Mouse (Mus musculus) myocyte (in vitro differentiated cells): ENCODE data around the gene Rnf157. TPM values are rescaled to one million over a fixed set of nuclear protein-coding genes. Genes with fewer than 3 reads are reported as not detected.

Experiments
- H3K27me3 ChIP-seq: one replicate; pipeline ENCODE4 v1.6.1; 2011; ENCODE audit not compliant: control insufficient read depth, insufficient read depth, insufficient read length
- H3K36me3 ChIP-seq: one replicate; pipeline ENCODE4 v1.6.1; 2011; ENCODE audit not compliant: control insufficient read depth, insufficient read depth
- H3K4me2 ChIP-seq: one replicate; pipeline ENCODE4 v1.6.1; 2011; ENCODE audit warnings: low read depth, control low read depth
- H3K4me3 ChIP-seq: one replicate; pipeline ENCODE4 v1.5.1; 2011; ENCODE audit warnings: mild to moderate bottlenecking, control low read depth, moderate library complexity
- H3K79me2 ChIP-seq: one replicate; pipeline ENCODE4 v1.6.1; 2011; ENCODE audit not compliant: control insufficient read depth, insufficient read depth
- H3ac ChIP-seq: one replicate; pipeline ENCODE4 v1.6.1; 2011; ENCODE audit not compliant: control insufficient read depth, insufficient read length
- CEBPB ChIP-seq: IDR thresholded peaks from 2 replicates; pipeline ENCODE4 v1.6.1; 2011; ENCODE audit warnings: mild to moderate bottlenecking, moderate library complexity; ENCODE audit not compliant: poor library complexity, insufficient read depth, severe bottlenecking
- E2F4 ChIP-seq: IDR thresholded peaks from one replicate; pipeline ENCODE4 v1.6.1; 2011; ENCODE audit warnings: mild to moderate bottlenecking, control low read depth, moderate library complexity; ENCODE audit not compliant: insufficient read depth
- MAX ChIP-seq: IDR thresholded peaks from one replicate; pipeline ENCODE4 v1.6.1; 2011; ENCODE audit warnings: low read depth, mild to moderate bottlenecking, control low read depth
- MYOD1 ChIP-seq, 3 experiments: IDR thresholded peaks; one replicate each; pipeline ENCODE4 v1.6.1; 2011; ENCODE audit warnings: control low read depth in 2 of 3, low read depth in 2 of 3, mild to moderate bottlenecking in 2 of 3, moderate library complexity in 1 of 3; ENCODE audit not compliant: insufficient read length in 2 of 3, control insufficient read depth in 1 of 3
- MYOG ChIP-seq, 3 experiments: IDR thresholded peaks; one replicate each; pipeline ENCODE4 v1.6.1; 2011; ENCODE audit warnings: control low read depth in 2 of 3, low read depth in 2 of 3, mild to moderate bottlenecking in 2 of 3; ENCODE audit not compliant: insufficient read length in 2 of 3, control insufficient read depth in 1 of 3, insufficient read depth in 1 of 3
- POLR2A ChIP-seq: IDR thresholded peaks from one replicate; pipeline ENCODE4 v1.6.1; 2011; ENCODE audit warnings: low read depth, mild to moderate bottlenecking, control low read depth, moderate library complexity; ENCODE audit not compliant: insufficient read length
- POLR2AphosphoS2 ChIP-seq: IDR thresholded peaks from one replicate; pipeline ENCODE4 v1.6.1; 2011; ENCODE audit warnings: low read depth, control low read depth; ENCODE audit not compliant: insufficient read length
- REST ChIP-seq: IDR thresholded peaks from one replicate; pipeline ENCODE4 v1.6.1; 2011; ENCODE audit warnings: mild to moderate bottlenecking, control low read depth, moderate library complexity; ENCODE audit not compliant: insufficient read depth, insufficient read length
- SRF ChIP-seq: IDR thresholded peaks from one replicate; pipeline ENCODE4 v1.6.1; 2011; ENCODE audit warnings: low read depth; ENCODE audit not compliant: control insufficient read depth, insufficient read length
- TCF12 ChIP-seq: IDR thresholded peaks from one replicate; pipeline ENCODE4 v1.6.1; 2011; ENCODE audit warnings: mild to moderate bottlenecking, control low read depth; ENCODE audit not compliant: poor library complexity, insufficient read depth, severe bottlenecking
- TCF3 ChIP-seq: IDR thresholded peaks from one replicate; pipeline ENCODE4 v1.6.1; 2011; ENCODE audit warnings: low read depth, control low read depth; ENCODE audit not compliant: insufficient read length
- USF1 ChIP-seq: IDR thresholded peaks from one replicate; pipeline ENCODE4 v1.6.1; 2011; ENCODE audit warnings: low read depth, mild to moderate bottlenecking, control low read depth, moderate library complexity
- polyA plus RNA-seq: library from polyadenylated mRNA; unstranded; fragments of >200 nt; fragmentation: generic; extraction: Trizol; gene quantifications from one replicate; pipeline ENCODE4 v1.2.1, GENCODE M21; 2012; ENCODE audit warnings: missing spikeins

Rnf157 gene
- polyA plus RNA-seq, 1 experiment, result 15.2 TPM

GRCm38 (mm10) chr11:116418194-116418840 lies 5.5 kb upstream of the Rnf157 start:
- no peaks in the 10 kb centered on the region for H3K36me3 ChIP-seq
- no peaks in the 10 kb centered on the region for H3K79me2 ChIP-seq
- H3K4me2 ChIP-seq, result peak overlapping the region; percentile 28
- no peaks in the 10 kb centered on the region for H3K27me3 ChIP-seq
- H3ac ChIP-seq, result no peak overlapping the region
- TF ChIP-seq MAX (no peak), MYOD1 (IDR thresholded peaks at IDR 0.05; ENCODE audit: control insufficient read depth in 1 of 3, insufficient read length in 2 of 3, low read depth in 2 of 3) (peak in 2 of 3 experiments; percentile 2 to 70), TCF12 (no peak), SRF (no peak), POLR2AphosphoS2 (no peak)
- H3K4me3 ChIP-seq, result no peak overlapping the region

GRCm38 (mm10) chr11:116417054-116417453 lies 4.2 kb upstream of the Rnf157 start:
- Histone ChIP-seq H3K4me3 (no peak overlapping the region), H3ac (no peak overlapping the region), H3K27me3 (no peaks in the 10 kb centered on the region), H3K4me2 (no peak overlapping the region), H3K79me2 (peaks cover 2% of the 10 kb centered on the region), H3K36me3 (no peaks in the 10 kb centered on the region)
- no peak for TF ChIP-seq MYOG (IDR thresholded peaks at IDR 0.05; ENCODE audit: control insufficient read depth in 1 of 3, insufficient read depth in 1 of 3, insufficient read length in 2 of 3, low read depth in 2 of 3)
- no peak for TF ChIP-seq REST
- TF ChIP-seq MYOD1 (IDR thresholded peaks at IDR 0.05; ENCODE audit: control insufficient read depth in 1 of 3, insufficient read length in 2 of 3, low read depth in 2 of 3), result no peak
- TF ChIP-seq TCF3, result no peak
- no peak for TF ChIP-seq E2F4
- no peak for TF ChIP-seq POLR2A
- TF ChIP-seq MAX, result no peak

GRCm38 (mm10) chr11:116416196-116416943 lies 3.5 kb upstream of the Rnf157 start:
- Histone ChIP-seq H3K4me3 (no peak overlapping the region), H3K4me2 (peak overlapping the region; percentile 30), H3K36me3 (no peaks in the 10 kb centered on the region), H3ac (no peak overlapping the region), H3K79me2 (peaks cover 8% of the 10 kb centered on the region), H3K27me3 (no peaks in the 10 kb centered on the region)
- no peak for TF ChIP-seq TCF3
- no peak for TF ChIP-seq POLR2A
- no peak for TF ChIP-seq MYOD1 (IDR thresholded peaks at IDR 0.05; ENCODE audit: control insufficient read depth in 1 of 3, insufficient read length in 2 of 3, low read depth in 2 of 3)
- no peak for TF ChIP-seq SRF
- no peak for TF ChIP-seq E2F4
- TF ChIP-seq CEBPB, result no peak
- TF ChIP-seq MYOG (IDR thresholded peaks at IDR 0.05; ENCODE audit: control insufficient read depth in 1 of 3, insufficient read depth in 1 of 3, insufficient read length in 2 of 3, low read depth in 2 of 3), result no peak
- no peak for TF ChIP-seq USF1

- H3K79me2 ChIP-seq, result peaks cover 8% of the 10 kb centered on the region
- peak overlapping the region; percentile 97 for H3K4me2 ChIP-seq
- no peaks in the 10 kb centered on the region for H3K36me3 ChIP-seq
- TF ChIP-seq MAX (no peak), REST (no peak), E2F4 (no peak), CEBPB (no peak), POLR2A (no peak), MYOG (IDR thresholded peaks at IDR 0.05; ENCODE audit: control insufficient read depth in 1 of 3, insufficient read depth in 1 of 3, insufficient read length in 2 of 3, low read depth in 2 of 3) (no peak), POLR2AphosphoS2 (no peak), TCF3 (no peak), TCF12 (no peak), USF1 (no peak), SRF (no peak), MYOD1 (IDR thresholded peaks at IDR 0.05; ENCODE audit: control insufficient read depth in 1 of 3, insufficient read length in 2 of 3, low read depth in 2 of 3) (no peak)
- peak overlapping the region; percentile 69 for H3ac ChIP-seq
- no peaks in the 10 kb centered on the region for H3K27me3 ChIP-seq
- H3K4me3 ChIP-seq, result peak overlapping the region; percentile 26
Measured at GRCm38 (mm10) chr11:116413631-116414022, 795 bp upstream of the Rnf157 start.

GRCm38 (mm10) chr11:116412028-116412827 lies 604 bp downstream of the Rnf157 start:
- peaks cover 8% of the 10 kb centered on the region for H3K79me2 ChIP-seq
- H3K36me3 ChIP-seq, result no peaks in the 10 kb centered on the region
- peak overlapping the region; percentile 88 for H3K4me2 ChIP-seq
- peak overlapping the region; percentile 69 for H3ac ChIP-seq
- H3K4me3 ChIP-seq, result peak overlapping the region; percentile 26
- H3K27me3 ChIP-seq, result no peaks in the 10 kb centered on the region
- TF ChIP-seq MYOD1 (IDR thresholded peaks at IDR 0.05; ENCODE audit: control insufficient read depth in 1 of 3, insufficient read length in 2 of 3, low read depth in 2 of 3) (peak in 1 of 3 experiments; percentile 4), MAX (no peak), CEBPB (no peak), POLR2A (no peak)
